Mouse (Mus musculus): ENCODE data around the gene Pgrmc2. TPM values are rescaled to one million over a fixed set of nuclear protein-coding genes. Genes with fewer than 3 reads are reported as not detected.

Gene Pgrmc2
- polyA plus RNA-seq (2014; fragmentation: Nextera tagmentation; extraction: Ambion mirVana) = 29.5 and 30.9 TPM in 2 replicates

- Histone ChIP-seq H3K9me3 (replicated peaks; ENCODE audit: control insufficient read depth, low read length) (no peaks in the 10 kb centered on the region), H3K36me3 (ENCODE audit: control insufficient read depth, insufficient read depth, low read length) (no peaks in the 10 kb centered on the region), H3K9ac (ENCODE audit: low read depth, low read length) (peak within 1 kb of the TSS; percentile 89), H3K27me3 (ENCODE audit: control insufficient read depth, insufficient read depth, low read length) (no peaks in the 10 kb centered on the region), H3K4me1 (ENCODE audit: control insufficient read depth, insufficient read depth, low read length) (peaks cover 11% of the 10 kb centered on the region), H3K4me2 (peak within 1 kb of the TSS; percentile 88), H3K27ac (ENCODE audit: low read depth, low read length) (peak within 1 kb of the TSS; percentile 91), H3K4me3 (ENCODE audit: low read depth, low read length) (peak within 1 kb of the TSS; percentile 96)
- WGBS (ENCODE audit: insufficient replicate concordance) = under 1% methylated on average over 94 of the region's 95 CpGs
- ATAC-seq (replicated peaks; ENCODE audit: insufficient number of reproducible peaks, low FRiP score, low TSS enrichment) = peak; percentile 98
Observed at GRCm38 (mm10) chr3:41082885-41083789, at the start of gene Pgrmc2. Gene Pgrmc2, minus strand, starts transcription at chr3:41083046.

- WGBS (ENCODE audit: insufficient replicate concordance) = 20% methylated on average over 12 of the region's 12 CpGs
- no peak for ATAC-seq (replicated peaks; ENCODE audit: insufficient number of reproducible peaks, low FRiP score, low TSS enrichment)
- peaks cover 4% of the 10 kb centered on the region; the same call in 1 of the 2 replicates for H3K27me3 ChIP-seq (ENCODE audit: control insufficient read depth, insufficient read depth, low read length)
- peak overlapping the region; percentile 31 for H3K4me2 ChIP-seq
- H3K4me1 ChIP-seq (ENCODE audit: control insufficient read depth, insufficient read depth, low read length) = no peaks in the 10 kb centered on the region
- no peaks in the 10 kb centered on the region for H3K9me3 ChIP-seq (replicated peaks; ENCODE audit: control insufficient read depth, low read length)
- H3K4me3 ChIP-seq (ENCODE audit: low read depth, low read length) = 0 out of 2 replicates have a peak overlapping the region, but pooled peaks have one; percentile 9
- H3K36me3 ChIP-seq (ENCODE audit: control insufficient read depth, insufficient read depth, low read length) = no peaks in the 10 kb centered on the region
- no peak overlapping the region for H3K27ac ChIP-seq (ENCODE audit: low read depth, low read length)
- H3K9ac ChIP-seq (ENCODE audit: low read depth, low read length) = no peak overlapping the region
Observed at GRCm38 (mm10) chr3:41124000-41124294, 41.1 kb upstream of the Pgrmc2 start.

GRCm38 (mm10) chr3:41123190-41123999 lies 40.5 kb upstream of the Pgrmc2 start:
- no peaks in the 10 kb centered on the region for H3K36me3 ChIP-seq (ENCODE audit: control insufficient read depth, insufficient read depth, low read length)
- H3K9ac ChIP-seq (ENCODE audit: low read depth, low read length) = no peak overlapping the region
- peak overlapping the region; percentile 31 for H3K4me2 ChIP-seq
- no peak for ATAC-seq (replicated peaks; ENCODE audit: insufficient number of reproducible peaks, low FRiP score, low TSS enrichment)
- H3K27me3 ChIP-seq (ENCODE audit: control insufficient read depth, insufficient read depth, low read length) = peaks cover 4% of the 10 kb centered on the region; the same call in 1 of the 2 replicates
- H3K9me3 ChIP-seq (replicated peaks; ENCODE audit: control insufficient read depth, low read length) = no peaks in the 10 kb centered on the region
- H3K4me1 ChIP-seq (ENCODE audit: control insufficient read depth, insufficient read depth, low read length) = no peaks in the 10 kb centered on the region
- no peak overlapping the region for H3K27ac ChIP-seq (ENCODE audit: low read depth, low read length)
- H3K4me3 ChIP-seq (ENCODE audit: low read depth, low read length) = 0 out of 2 replicates have a peak overlapping the region, but pooled peaks have one; percentile 9
- 35% methylated on average over 10 of the region's 10 CpGs for WGBS (ENCODE audit: insufficient replicate concordance)

- no peak overlapping the region for H3K27ac ChIP-seq (ENCODE audit: low read depth, low read length)
- WGBS (ENCODE audit: insufficient replicate concordance) = 67% methylated on average over 5 of the region's 5 CpGs
- H3K4me2 ChIP-seq = no peak overlapping the region
- H3K27me3 ChIP-seq (ENCODE audit: control insufficient read depth, insufficient read depth, low read length) = no peaks in the 10 kb centered on the region
- H3K9ac ChIP-seq (ENCODE audit: low read depth, low read length) = no peak overlapping the region
- H3K9me3 ChIP-seq (replicated peaks; ENCODE audit: control insufficient read depth, low read length) = no peaks in the 10 kb centered on the region
- no peaks in the 10 kb centered on the region for H3K4me1 ChIP-seq (ENCODE audit: control insufficient read depth, insufficient read depth, low read length)
- no peaks in the 10 kb centered on the region for H3K36me3 ChIP-seq (ENCODE audit: control insufficient read depth, insufficient read depth, low read length)
- no peak overlapping the region for H3K4me3 ChIP-seq (ENCODE audit: low read depth, low read length)
- ATAC-seq (replicated peaks; ENCODE audit: insufficient number of reproducible peaks, low FRiP score, low TSS enrichment) = no peak
Observed at GRCm38 (mm10) chr3:41118173-41118572, 35.3 kb upstream of the Pgrmc2 start.

GRCm38 (mm10) chr3:41117447-41117846 lies 34.6 kb upstream of the Pgrmc2 start:
- Histone ChIP-seq H3K9me3 (replicated peaks; ENCODE audit: control insufficient read depth, low read length) (no peaks in the 10 kb centered on the region), H3K36me3 (ENCODE audit: control insufficient read depth, insufficient read depth, low read length) (no peaks in the 10 kb centered on the region), H3K27me3 (ENCODE audit: control insufficient read depth, insufficient read depth, low read length) (no peaks in the 10 kb centered on the region), H3K4me2 (no peak overlapping the region), H3K4me1 (ENCODE audit: control insufficient read depth, insufficient read depth, low read length) (no peaks in the 10 kb centered on the region), H3K9ac (ENCODE audit: low read depth, low read length) (no peak overlapping the region), H3K27ac (ENCODE audit: low read depth, low read length) (no peak overlapping the region), H3K4me3 (ENCODE audit: low read depth, low read length) (no peak overlapping the region)
- no peak for ATAC-seq (replicated peaks; ENCODE audit: insufficient number of reproducible peaks, low FRiP score, low TSS enrichment)

GRCm38 (mm10) chr3:41113186-41113585 lies 30.3 kb upstream of the Pgrmc2 start:
- Histone ChIP-seq H3K9me3 (replicated peaks; ENCODE audit: control insufficient read depth, low read length) (no peaks in the 10 kb centered on the region), H3K4me3 (ENCODE audit: low read depth, low read length) (no peak overlapping the region), H3K27ac (ENCODE audit: low read depth, low read length) (no peak overlapping the region), H3K9ac (ENCODE audit: low read depth, low read length) (no peak overlapping the region), H3K27me3 (ENCODE audit: control insufficient read depth, insufficient read depth, low read length) (no peaks in the 10 kb centered on the region; the same call in 1 of the 2 replicates), H3K4me1 (ENCODE audit: control insufficient read depth, insufficient read depth, low read length) (peaks cover 4% of the 10 kb centered on the region; the same call in 1 of the 2 replicates), H3K4me2 (no peak overlapping the region), H3K36me3 (ENCODE audit: control insufficient read depth, insufficient read depth, low read length) (no peaks in the 10 kb centered on the region)
- no peak for ATAC-seq (replicated peaks; ENCODE audit: insufficient number of reproducible peaks, low FRiP score, low TSS enrichment)
- WGBS (ENCODE audit: insufficient replicate concordance) = 75% methylated on average over 5 of the region's 5 CpGs

- peak overlapping the region; percentile 29; the same call in 1 of the 2 replicates for H3K4me2 ChIP-seq
- no peaks in the 10 kb centered on the region for H3K36me3 ChIP-seq (ENCODE audit: control insufficient read depth, insufficient read depth, low read length)
- no peak for ATAC-seq (replicated peaks; ENCODE audit: insufficient number of reproducible peaks, low FRiP score, low TSS enrichment)
- H3K9ac ChIP-seq (ENCODE audit: low read depth, low read length) = no peak overlapping the region
- WGBS (ENCODE audit: insufficient replicate concordance) = 23% methylated on average over 6 of the region's 6 CpGs
- H3K9me3 ChIP-seq (replicated peaks; ENCODE audit: control insufficient read depth, low read length) = no peaks in the 10 kb centered on the region
- H3K27me3 ChIP-seq (ENCODE audit: control insufficient read depth, insufficient read depth, low read length) = no peaks in the 10 kb centered on the region; the same call in 1 of the 2 replicates
- no peak overlapping the region for H3K27ac ChIP-seq (ENCODE audit: low read depth, low read length)
- no peak overlapping the region for H3K4me3 ChIP-seq (ENCODE audit: low read depth, low read length)
- peaks cover 10% of the 10 kb centered on the region; the same call in 1 of the 2 replicates for H3K4me1 ChIP-seq (ENCODE audit: control insufficient read depth, insufficient read depth, low read length)
Observed at GRCm38 (mm10) chr3:41108306-41108785, 25.5 kb upstream of the Pgrmc2 start.

GRCm38 (mm10) chr3:41107600-41108305 lies 24.9 kb upstream of the Pgrmc2 start:
- no peak overlapping the region for H3K4me3 ChIP-seq (ENCODE audit: low read depth, low read length)
- no peak overlapping the region for H3K9ac ChIP-seq (ENCODE audit: low read depth, low read length)
- H3K4me2 ChIP-seq = peak overlapping the region; percentile 29; the same call in 1 of the 2 replicates
- H3K27ac ChIP-seq (ENCODE audit: low read depth, low read length) = no peak overlapping the region
- peaks cover 10% of the 10 kb centered on the region; the same call in 1 of the 2 replicates for H3K4me1 ChIP-seq (ENCODE audit: control insufficient read depth, insufficient read depth, low read length)
- ATAC-seq (replicated peaks; ENCODE audit: insufficient number of reproducible peaks, low FRiP score, low TSS enrichment) = no peak
- no peaks in the 10 kb centered on the region for H3K9me3 ChIP-seq (replicated peaks; ENCODE audit: control insufficient read depth, low read length)
- no peaks in the 10 kb centered on the region; the same call in 1 of the 2 replicates for H3K27me3 ChIP-seq (ENCODE audit: control insufficient read depth, insufficient read depth, low read length)
- 57% methylated on average over 14 of the region's 14 CpGs for WGBS (ENCODE audit: insufficient replicate concordance)
- no peaks in the 10 kb centered on the region for H3K36me3 ChIP-seq (ENCODE audit: control insufficient read depth, insufficient read depth, low read length)
